Mouse (Mus musculus) heart, embryonic 16.5 days (tissue): ENCODE measurements around the gene Gm11554. TPM values are rescaled to one million over a fixed set of nuclear protein-coding genes. Genes with fewer than 3 reads are reported as not detected.
"Not testable (repeated sequence)": the region's sequence is repeated elsewhere in the genome, so short reads cannot be mapped to it uniquely, and the experiment has no call there.

Experiments
- ATAC-seq: fragments of 200-750 bp; cut with Nextera tagmentation; replicated peaks from 2 replicates; pipeline ENCODE4 v1.8.0; 2017; ENCODE audit warnings: moderate number of reproducible peaks; ENCODE audit not compliant: insufficient read depth, low FRiP score; ENCODE audit errors: extremely low read depth
- H3K27ac ChIP-seq: fragments of 300-500 bp; sonication (generic); 2 replicates; pipeline ENCODE4 v1.5.1; 2014; ENCODE audit warnings: mild to moderate bottlenecking, low read length, control low read depth, moderate library complexity
- H3K27me3 ChIP-seq: fragments of 300-500 bp; sonication (generic); 2 replicates; pipeline ENCODE4 v1.6.1; 2014; ENCODE audit warnings: low read length, mixed read lengths; ENCODE audit not compliant: control insufficient read depth, insufficient read depth
- H3K36me3 ChIP-seq: fragments of 300-500 bp; sonication (generic); 2 replicates; pipeline ENCODE4 v1.6.1; 2014; ENCODE audit not compliant: control insufficient read depth, insufficient read depth
- H3K4me1 ChIP-seq: fragments of 300-500 bp; sonication (generic); 2 replicates; pipeline ENCODE4 v1.6.1; 2014; ENCODE audit warnings: low read length, mixed read lengths; ENCODE audit not compliant: control insufficient read depth, insufficient read depth
- H3K4me2 ChIP-seq: fragments of 300-500 bp; sonication (generic); 2 replicates; pipeline ENCODE4 v1.6.1; 2014; ENCODE audit warnings: low read depth, mild to moderate bottlenecking, control low read depth, low read length
- H3K4me3 ChIP-seq: fragments of 300-500 bp; sonication (generic); 2 replicates; pipeline ENCODE4 v1.5.1; 2014; ENCODE audit warnings: mild to moderate bottlenecking, control low read depth, low read length
- H3K9ac ChIP-seq: fragments of 300-500 bp; sonication (generic); 2 replicates; pipeline ENCODE4 v1.6.1; 2014; ENCODE audit warnings: low read length, control low read depth
- H3K9me3 ChIP-seq: fragments of 300-500 bp; sonication (generic); replicated peaks from 2 replicates; pipeline ENCODE4 v1.6.1; 2016; ENCODE audit warnings: low read length; ENCODE audit not compliant: control insufficient read depth
- WGBS: fragments of 180-500 bp; shearing (Covaris S2); extraction: QIAGEN DNeasy Blood & Tissue Kit; methylation state at CpG from one replicate; pipeline ENCODE4 v1.1.7; 2014; 5-methylcytosine and 5-hydroxymethylcytosine counted together
- polyA plus RNA-seq: library from polyadenylated mRNA; unstranded; fragments of >200 nt; fragmentation: Nextera tagmentation; extraction: Ambion mirVana; gene quantifications from 2 replicates; pipeline ENCODE4 v1.2.1, GENCODE M21; 2015

Gm11554 gene
- polyA plus RNA-seq: not detected in 2 replicates

- H3K4me1 ChIP-seq, H3K9me3 ChIP-seq, H3K9ac ChIP-seq, H3K27ac ChIP-seq, H3K4me3 ChIP-seq, H3K4me2 ChIP-seq, ATAC-seq, H3K36me3 ChIP-seq, H3K27me3 ChIP-seq: not testable (repeated sequence)
- no CpG with 5 or more reads among the region's 1 CpGs for WGBS
Observed at GRCm38 (mm10) chr11:99804346-99804745, at the start of gene Gm11554. Gene Gm11554 (minus strand): TSS chr11:99804446.

GRCm38 (mm10) chr11:99851508-99851907 is 47.3 kb upstream of the Gm11554 start, which contains the start of gene Krtap4-16:
Gene Krtap4-16 (minus strand): TSS chr11:99851608.
- ATAC-seq: no peak
- Histone ChIP-seq H3K9ac (no peak within 1 kb of the TSS), H3K4me3 (no peak within 1 kb of the TSS), H3K4me2 (no peak within 1 kb of the TSS), H3K9me3 (no peaks in the 10 kb centered on the region), H3K27ac (no peak within 1 kb of the TSS), H3K4me1 (no peaks in the 10 kb centered on the region), H3K27me3 (no peaks in the 10 kb centered on the region), H3K36me3 (no peaks in the 10 kb centered on the region)

GRCm38 (mm10) chr11:99846746-99847145 is 42.5 kb upstream of the Gm11554 start:
- H3K4me2 ChIP-seq: no peak overlapping the region
- ATAC-seq: no peak
- H3K4me1 ChIP-seq: no peaks in the 10 kb centered on the region
- no peak overlapping the region for H3K27ac ChIP-seq
- no peak overlapping the region for H3K4me3 ChIP-seq
- H3K27me3 ChIP-seq: no peaks in the 10 kb centered on the region
- H3K9me3 ChIP-seq: no peaks in the 10 kb centered on the region
- H3K9ac ChIP-seq: no peak overlapping the region
- 76% methylated on average over 2 of the region's 2 CpGs for WGBS
- H3K36me3 ChIP-seq: no peaks in the 10 kb centered on the region

- no peak for ATAC-seq
- H3K27ac ChIP-seq: no peak overlapping the region
- 66% methylated on average over 1 of the region's 1 CpGs for WGBS
- no peaks in the 10 kb centered on the region for H3K4me1 ChIP-seq
- no peak overlapping the region for H3K4me2 ChIP-seq
- no peak overlapping the region for H3K4me3 ChIP-seq
- H3K9me3 ChIP-seq: no peaks in the 10 kb centered on the region
- H3K36me3 ChIP-seq: no peaks in the 10 kb centered on the region
- no peaks in the 10 kb centered on the region for H3K27me3 ChIP-seq
- no peak overlapping the region for H3K9ac ChIP-seq
Observed at GRCm38 (mm10) chr11:99842185-99842584, 37.9 kb upstream of the Gm11554 start.

- Histone ChIP-seq H3K9me3 (no peaks in the 10 kb centered on the region), H3K4me1 (no peaks in the 10 kb centered on the region), H3K4me3 (no peak within 1 kb of the TSS), H3K4me2 (no peak within 1 kb of the TSS), H3K27me3 (no peaks in the 10 kb centered on the region), H3K36me3 (no peaks in the 10 kb centered on the region), H3K9ac (no peak within 1 kb of the TSS), H3K27ac (no peak within 1 kb of the TSS)
- WGBS: 71% methylated on average over 1 of the region's 1 CpGs
- ATAC-seq: no peak
Observed at GRCm38 (mm10) chr11:99837966-99838365, 33.7 kb upstream of the Gm11554 start, which contains the start of gene 2300003K06Rik. Gene 2300003K06Rik (minus strand): TSS chr11:99838066.

GRCm38 (mm10) chr11:99815566-99815965 is 11.3 kb upstream of the Gm11554 start, which contains the start of gene Gm11564:
Gene Gm11564 (minus strand): TSS chr11:99815666.
- not testable (repeated sequence) for H3K27ac ChIP-seq, H3K9me3 ChIP-seq, H3K4me3 ChIP-seq, H3K4me2 ChIP-seq, ATAC-seq, H3K36me3 ChIP-seq, H3K4me1 ChIP-seq, H3K27me3 ChIP-seq, H3K9ac ChIP-seq
- 78% methylated on average over 2 of the region's 2 CpGs for WGBS

- not testable (repeated sequence) for H3K27me3 ChIP-seq, H3K9ac ChIP-seq, H3K9me3 ChIP-seq, H3K27ac ChIP-seq, H3K36me3 ChIP-seq, H3K4me1 ChIP-seq, ATAC-seq, H3K4me3 ChIP-seq, H3K4me2 ChIP-seq
Observed at GRCm38 (mm10) chr11:99809792-99810191, 5.5 kb upstream of the Gm11554 start, which contains the start of gene Krtap4-13. Gene Krtap4-13 (minus strand): TSS chr11:99809892.

GRCm38 (mm10) chr11:99798832-99799231 is 5.4 kb downstream of the Gm11554 start, which contains the start of gene Gm11569:
Gene Gm11569 (minus strand): TSS chr11:99798932.
- not testable (repeated sequence) for H3K4me3 ChIP-seq, H3K9me3 ChIP-seq, H3K27ac ChIP-seq, ATAC-seq, H3K9ac ChIP-seq, H3K36me3 ChIP-seq, H3K4me2 ChIP-seq, H3K27me3 ChIP-seq, H3K4me1 ChIP-seq
- WGBS: no CpG with 5 or more reads among the region's 1 CpGs

GRCm38 (mm10) chr11:99793367-99793766 is 10.9 kb downstream of the Gm11554 start, which contains the start of gene Gm11596:
Gene Gm11596 (minus strand): TSS chr11:99793467.
- WGBS: 71% methylated on average over 2 of the region's 2 CpGs
- Histone ChIP-seq H3K4me3 (no peak within 1 kb of the TSS), H3K27me3 (no peaks in the 10 kb centered on the region), H3K4me1 (no peaks in the 10 kb centered on the region), H3K4me2 (no peak within 1 kb of the TSS), H3K9ac (no peak within 1 kb of the TSS), H3K9me3 (no peaks in the 10 kb centered on the region), H3K27ac (no peak within 1 kb of the TSS), H3K36me3 (no peaks in the 10 kb centered on the region)
- no peak for ATAC-seq
